Mouse (Mus musculus): ENCODE results near the gene Hba-a2.
"Not testable (repeated sequence)": the region's sequence is repeated elsewhere in the genome, so short reads cannot be mapped to it uniquely, and the experiment has no call there.

The Hba-a2 gene

DNA sequence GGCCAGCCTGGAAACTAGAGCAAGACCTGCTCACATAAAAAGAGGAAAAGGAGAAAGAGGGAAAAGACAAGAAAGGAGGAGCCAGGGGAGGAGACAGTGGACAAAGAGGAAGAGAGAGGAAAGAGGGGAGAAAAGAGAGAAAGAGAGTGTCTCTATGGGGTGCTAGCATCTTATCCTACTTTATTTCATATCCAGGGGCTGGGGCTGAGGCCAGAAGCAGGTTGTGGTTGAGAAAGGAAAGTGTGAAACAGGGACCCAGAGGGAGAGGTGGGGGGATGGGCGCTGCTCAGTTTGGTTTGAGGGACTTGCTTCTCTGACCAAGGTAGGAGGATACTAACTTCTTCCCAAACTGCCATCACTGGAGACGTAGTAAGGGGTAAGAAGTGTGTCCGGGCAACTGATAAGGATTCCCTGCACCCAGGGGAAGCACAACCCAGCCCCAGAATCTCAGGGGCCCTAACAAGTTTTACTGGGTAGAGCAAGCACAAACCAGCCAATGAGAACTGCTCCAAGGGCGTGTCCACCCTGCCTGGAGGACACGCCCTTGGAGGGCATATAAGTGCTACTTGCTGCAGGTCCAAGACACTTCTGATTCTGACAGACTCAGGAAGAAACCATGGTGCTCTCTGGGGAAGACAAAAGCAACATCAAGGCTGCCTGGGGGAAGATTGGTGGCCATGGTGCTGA lies 13.1 kb upstream of the Hba-a2 start, which contains the start of gene Hba-a1:
TSS of gene Hba-a1 (plus strand) at position 421 of the 687 bp plus-strand sequence.
- not testable (repeated sequence) for DNase-seq (ENCODE audit: low read depth, low spot score)

DNA sequence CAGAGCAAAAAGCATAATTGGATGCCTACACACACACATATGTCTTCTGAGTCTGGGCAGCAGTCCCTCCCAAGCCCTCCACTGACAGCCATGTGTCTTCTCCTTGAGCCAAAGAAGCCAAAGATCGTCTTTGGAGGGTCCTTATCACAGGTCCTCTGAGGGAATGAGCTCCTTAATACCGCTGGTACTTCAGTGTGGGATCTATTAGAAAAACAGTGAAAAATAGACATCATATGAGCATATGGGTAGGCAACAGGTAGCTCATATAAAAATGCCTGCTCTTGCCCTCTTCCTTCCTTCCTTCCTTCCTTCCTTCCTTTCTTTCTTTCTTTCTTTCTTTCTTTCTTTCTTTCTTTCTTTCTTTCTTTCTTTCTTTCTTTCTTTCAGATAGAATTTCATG lies 11.7 kb upstream of the Hba-a2 start:
- DNase-seq (ENCODE audit: low read depth, low spot score): not testable (repeated sequence)

DNA sequence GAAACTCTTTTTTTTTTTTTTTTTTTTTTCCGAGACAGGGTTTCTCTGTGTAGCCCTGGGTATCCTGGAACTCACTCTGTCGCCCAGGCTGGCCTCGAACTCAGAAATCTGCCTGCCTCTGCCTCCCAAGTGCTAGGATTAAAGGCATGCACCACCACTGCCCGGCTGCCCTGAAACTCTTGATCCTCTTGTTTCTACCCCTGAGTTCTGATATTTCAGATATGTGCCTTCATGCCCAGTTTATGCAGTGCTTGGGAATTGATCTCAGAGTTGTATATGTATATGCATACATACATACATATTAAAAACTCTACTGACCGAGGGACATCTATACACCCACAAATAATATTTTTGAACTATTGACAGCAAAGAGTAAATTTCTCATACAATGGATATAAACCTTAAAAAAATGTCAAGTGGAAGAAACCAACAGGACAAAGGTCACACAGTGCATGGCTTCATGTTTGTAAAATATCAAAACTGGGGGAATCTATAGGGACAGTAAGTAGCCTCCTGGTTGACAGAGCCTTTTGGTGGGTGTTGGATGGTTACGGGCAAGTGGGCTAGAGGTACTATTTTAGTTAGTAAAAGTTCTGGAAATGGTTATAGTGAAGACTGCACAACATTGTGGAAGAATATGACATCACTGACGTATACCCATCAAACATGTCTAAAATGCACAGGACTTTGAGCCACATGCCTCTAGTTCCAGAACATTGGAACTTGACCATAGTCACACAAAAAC lies 11.1 kb upstream of the Hba-a2 start:
- no peak for DNase-seq (ENCODE audit: low read depth, low spot score)

GRCm38 (mm10) chr11:32285887-32286286 lies 10.4 kb upstream of the Hba-a2 start:
- not testable (repeated sequence) for DNase-seq (ENCODE audit: low read depth, low spot score)

DNA sequence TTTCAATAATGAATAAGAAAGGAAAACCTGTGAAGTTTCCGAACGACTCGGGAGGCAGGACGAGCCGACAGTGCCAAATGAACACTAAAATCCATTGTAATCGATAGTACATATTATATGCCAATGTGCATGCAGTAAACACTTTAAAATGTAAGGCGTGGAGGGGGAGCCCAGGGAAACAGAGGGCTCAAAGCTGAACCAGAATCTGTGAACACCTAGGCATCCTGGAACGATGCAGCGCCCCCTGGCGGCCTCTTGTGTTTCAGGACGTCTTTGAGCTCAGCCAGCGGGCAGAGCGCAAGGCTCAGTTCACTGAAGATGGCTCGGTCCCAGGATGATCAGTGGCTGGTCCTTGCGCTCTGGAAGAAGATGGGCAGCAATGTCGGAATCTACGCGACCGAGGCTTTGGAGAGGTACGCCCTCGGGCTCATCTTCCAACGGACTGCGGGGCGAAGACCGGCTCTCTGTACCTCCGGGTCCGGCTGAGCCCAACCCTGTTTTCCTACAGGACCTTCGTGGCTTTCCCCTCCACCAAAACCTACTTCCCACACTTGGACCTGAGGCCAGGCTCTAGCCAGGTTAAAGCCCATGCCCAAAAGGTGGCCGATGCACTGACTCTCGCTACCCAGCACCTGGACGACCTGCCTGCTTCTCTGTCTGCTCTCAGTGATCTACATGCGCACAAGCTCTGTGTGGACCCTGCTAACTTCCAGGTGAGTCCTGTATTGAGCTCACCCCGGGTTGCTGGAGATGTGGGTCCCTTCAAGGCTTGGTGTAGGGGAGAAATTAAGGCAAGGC lies 9.4 kb upstream of the Hba-a2 start, which contains the start of gene Hbq1b:
TSS of gene Hbq1b (plus strand) at position 271 of the 798 bp plus-strand sequence.
- DNase-seq (ENCODE audit: low read depth, low spot score): not testable (repeated sequence)

- no peak for DNase-seq (ENCODE audit: low read depth, low spot score)
Measured at GRCm38 (mm10) chr11:32287493-32287825, 8.8 kb upstream of the Hba-a2 start.

DNA sequence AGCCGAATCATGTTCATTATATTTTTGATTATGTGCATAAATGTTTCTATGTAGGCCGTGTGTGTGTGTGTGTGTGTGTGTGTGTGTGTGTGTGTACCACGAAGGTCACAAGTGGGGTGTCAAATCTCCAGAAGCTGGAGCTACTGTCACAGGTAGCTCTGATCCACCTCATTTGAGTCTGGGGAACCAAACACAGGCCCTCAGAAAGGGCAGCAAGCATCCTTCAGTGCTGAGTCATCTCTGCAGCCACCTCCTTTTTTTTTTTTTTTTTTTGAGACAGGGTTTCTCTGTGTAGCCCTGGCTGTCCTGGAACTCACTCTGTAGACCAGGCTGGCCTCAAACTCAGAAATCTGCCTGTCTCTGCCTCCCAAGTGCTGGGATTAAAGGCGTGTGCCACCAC lies 3.5 kb upstream of the Hba-a2 start:
- DNase-seq (ENCODE audit: low read depth, low spot score): not testable (repeated sequence)

DNA sequence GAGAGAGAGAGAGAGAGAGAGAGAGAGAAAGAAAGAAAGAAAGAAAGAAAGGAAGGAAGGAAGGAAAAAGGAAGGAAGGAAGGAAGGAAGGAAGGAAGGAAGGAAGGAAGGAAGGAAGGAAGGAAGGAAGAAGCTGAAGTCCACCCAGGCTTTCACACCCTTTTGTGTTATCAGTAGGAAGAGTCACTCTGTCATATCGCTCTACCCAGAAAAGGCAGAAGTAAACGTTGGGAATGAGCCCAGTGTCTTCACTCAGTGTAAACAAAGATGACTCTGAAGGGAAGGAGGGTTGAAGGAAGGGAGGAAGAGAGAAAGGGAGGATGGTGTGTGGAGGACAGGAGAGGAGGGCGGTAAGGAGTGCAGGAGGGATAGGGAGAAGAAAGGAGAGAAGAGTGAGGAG lies 2.8 kb upstream of the Hba-a2 start:
- not testable (repeated sequence) for DNase-seq (ENCODE audit: low read depth, low spot score)

DNA sequence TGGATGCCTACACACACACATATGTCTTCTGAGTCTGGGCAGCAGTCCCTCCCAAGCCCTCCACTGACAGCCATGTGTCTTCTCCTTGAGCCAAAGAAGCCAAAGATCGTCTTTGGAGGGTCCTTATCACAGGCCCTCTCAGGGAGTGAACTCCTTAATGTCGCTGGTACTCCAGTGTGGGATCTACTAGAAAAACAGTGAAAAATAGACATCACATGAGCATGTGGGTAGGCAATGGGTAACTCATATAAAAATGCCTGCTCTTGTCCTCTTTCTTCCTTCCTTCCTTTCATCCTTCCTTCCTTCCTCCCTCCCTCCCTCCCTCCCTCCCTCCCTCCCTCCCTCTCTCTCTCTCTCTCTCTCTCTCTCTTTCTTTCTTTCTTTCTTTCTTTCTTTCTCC lies 1.1 kb downstream of the Hba-a2 start:
- not testable (repeated sequence) for DNase-seq (ENCODE audit: low read depth, low spot score)

DNA sequence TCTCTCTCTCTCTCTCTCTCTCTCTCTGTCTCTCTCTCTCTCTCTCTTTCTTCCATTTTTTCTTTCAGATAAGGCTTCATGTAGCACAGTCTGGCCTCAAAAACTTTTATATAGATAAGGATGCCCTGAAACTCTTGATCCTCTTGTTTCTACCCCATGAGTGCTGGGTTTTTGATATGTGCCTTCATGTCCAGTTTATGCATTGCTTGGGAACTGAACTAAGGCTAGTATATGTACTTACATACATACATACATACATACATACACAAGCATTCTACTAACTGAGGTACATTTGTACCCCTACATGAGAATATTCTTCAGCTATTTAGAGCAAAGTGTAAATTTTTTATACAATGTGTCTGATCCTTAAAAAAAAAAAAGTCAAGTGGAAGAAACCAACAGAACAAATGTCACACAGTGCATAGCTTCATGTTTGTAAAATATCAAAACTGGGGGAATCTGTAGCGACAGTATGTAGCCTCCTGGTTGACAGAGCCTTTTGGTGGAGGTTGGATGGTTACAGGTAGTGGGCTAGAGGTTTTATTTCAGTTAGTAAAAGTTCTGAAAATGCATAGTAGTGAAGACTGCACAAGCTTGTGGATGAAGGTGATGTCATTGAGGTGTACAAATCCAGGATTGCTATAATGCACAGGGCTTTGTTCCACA lies 1.7 kb downstream of the Hba-a2 start:
- no peak for DNase-seq (ENCODE audit: low read depth, low spot score)

- DNase-seq (ENCODE audit: low read depth, low spot score): no peak
Measured at GRCm38 (mm10) chr11:32298532-32298918, 2.2 kb downstream of the Hba-a2 start.

- DNase-seq (ENCODE audit: low read depth, low spot score): peak; percentile 6
Measured at GRCm38 (mm10) chr11:32299865-32300264, 3.6 kb downstream of the Hba-a2 start, which contains the start of gene Hbq1a. TSS of gene Hbq1a (plus strand) at chr11:32300069.

DNA sequence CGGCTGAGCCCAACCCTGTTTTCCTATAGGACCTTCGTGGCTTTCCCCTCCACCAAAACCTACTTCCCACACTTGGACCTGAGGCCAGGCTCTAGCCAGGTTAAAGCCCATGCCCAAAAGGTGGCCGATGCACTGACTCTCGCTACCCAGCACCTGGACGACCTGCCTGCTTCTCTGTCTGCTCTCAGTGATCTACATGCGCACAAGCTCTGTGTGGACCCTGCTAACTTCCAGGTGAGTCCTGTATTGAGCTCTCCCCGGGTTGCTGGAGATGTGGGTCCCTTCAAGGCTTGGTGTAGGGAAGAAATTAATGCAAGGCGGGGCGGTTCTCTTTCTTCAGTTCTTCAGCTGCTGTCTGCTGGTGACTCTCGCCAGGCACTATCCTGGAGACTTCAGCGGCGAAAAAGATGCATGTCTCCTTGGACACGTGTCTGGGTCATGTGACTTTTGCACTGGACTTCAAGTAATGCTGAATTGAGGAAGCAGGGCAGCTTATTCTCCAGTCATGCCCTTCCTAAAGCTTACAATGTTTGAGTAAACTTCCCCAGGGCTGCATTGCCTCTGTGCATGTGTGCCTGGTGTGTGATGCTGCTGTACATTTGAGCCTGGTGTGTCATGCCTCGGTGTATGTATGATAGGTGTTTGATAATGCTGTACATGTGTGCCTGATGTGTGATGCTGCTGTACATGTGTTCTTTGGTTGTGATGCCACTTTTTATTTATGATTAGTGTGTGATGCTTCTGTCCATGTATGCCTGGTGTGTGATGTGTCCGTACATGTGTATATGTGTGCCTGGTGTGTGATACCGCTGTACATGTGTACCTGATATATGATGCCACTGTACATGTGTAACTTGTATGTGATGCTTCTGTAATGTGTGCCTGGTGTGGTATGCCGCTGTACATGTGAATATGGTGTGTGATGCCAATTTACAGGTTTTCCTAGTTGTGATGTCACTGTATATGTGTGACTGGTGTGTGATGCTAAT lies 4.3 kb downstream of the Hba-a2 start:
- no peak for DNase-seq (ENCODE audit: low read depth, low spot score)

DNA sequence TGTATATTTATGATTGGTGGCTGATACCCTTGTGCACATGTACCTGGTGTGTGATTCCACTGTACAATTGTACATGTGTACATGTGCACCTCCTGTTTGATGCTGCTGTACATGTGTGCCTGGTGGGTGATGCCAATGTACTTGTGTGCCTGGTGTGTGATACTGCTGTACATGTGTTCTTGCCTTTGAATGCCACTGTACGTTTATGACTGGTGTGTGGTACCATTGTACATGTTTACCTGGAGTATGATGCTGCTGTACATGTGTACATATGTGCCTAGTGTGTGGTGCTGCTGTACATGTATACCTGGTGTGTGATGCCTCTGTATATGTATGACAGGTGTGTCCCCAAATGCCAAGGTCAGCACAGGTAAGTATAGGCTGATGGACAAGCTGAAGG lies 5.2 kb downstream of the Hba-a2 start:
- DNase-seq (ENCODE audit: low read depth, low spot score): no peak

DNA sequence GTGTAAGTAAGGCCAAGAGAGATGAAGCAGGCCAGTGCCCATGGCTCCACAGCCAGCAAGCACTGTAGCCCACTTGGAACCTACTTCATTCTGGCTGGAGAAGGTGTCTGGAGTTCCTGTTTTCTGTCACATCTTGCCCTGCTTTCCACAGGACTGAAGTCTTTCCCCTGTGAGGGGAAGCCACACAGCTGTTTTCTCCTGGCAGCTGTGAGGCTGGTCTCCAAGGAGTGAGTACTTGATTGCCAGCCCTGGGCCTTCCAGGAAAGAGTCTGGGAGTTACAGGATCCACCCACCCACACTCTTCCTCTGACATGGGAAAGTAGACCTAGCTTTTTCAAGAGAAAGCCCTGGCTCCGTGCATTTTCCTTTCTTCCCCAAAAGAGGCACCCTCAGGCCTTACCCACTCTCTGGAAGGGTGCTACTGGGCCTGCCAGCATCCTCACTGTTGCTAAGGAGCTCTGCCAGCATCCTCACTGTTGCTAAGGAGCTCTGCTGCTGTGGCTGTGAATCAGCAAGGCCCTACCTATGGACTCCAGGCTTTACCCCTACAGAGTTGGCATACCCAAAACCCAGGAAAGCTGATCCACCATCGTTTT lies 6.6 kb downstream of the Hba-a2 start:
- no peak for DNase-seq (ENCODE audit: low read depth, low spot score)

DNA sequence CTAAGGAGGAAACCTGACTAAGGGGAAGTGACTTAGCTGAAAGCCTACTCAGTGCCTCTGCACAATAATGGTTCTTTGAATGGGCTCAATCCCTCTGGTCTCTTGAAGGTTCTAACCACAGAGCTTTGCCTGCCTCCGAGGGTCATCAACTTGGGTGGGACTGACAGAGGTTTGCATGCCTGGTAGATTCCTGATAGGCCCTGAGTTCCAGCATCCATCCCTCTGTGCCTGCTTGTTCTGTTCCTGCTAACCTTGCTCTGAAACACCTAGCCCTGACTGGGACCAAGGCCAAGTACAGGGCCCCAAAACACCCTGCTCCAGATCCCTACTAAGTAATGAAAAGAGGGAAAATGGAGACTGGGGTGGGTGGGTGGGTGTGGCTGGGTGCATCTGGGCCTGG lies 7.2 kb downstream of the Hba-a2 start:
- no peak for DNase-seq (ENCODE audit: low read depth, low spot score)

DNA sequence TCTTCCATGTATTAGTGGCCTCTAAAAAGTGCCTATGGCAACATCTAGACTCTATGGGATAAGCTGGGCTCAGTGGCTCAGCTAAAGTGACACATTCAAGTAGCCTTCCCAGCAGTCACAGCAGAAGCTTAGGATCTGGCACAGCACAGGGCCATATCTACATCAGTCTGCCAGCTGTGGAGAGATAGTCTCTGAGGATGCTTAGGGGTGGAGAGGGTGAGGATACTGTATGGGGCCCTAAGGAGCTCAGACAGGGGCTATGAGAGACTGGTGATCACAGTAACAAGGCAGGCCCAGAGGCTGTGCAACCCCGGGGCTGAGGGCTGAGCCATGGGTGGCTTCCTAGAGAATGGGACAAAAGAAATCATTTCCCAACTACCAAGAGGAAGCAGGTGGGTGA lies 10.7 kb downstream of the Hba-a2 start:
- no peak for DNase-seq (ENCODE audit: low read depth, low spot score)

GRCm38 (mm10) chr11:32309446-32309845 lies 13.2 kb downstream of the Hba-a2 start:
- DNase-seq (ENCODE audit: low read depth, low spot score): no peak

- DNase-seq (ENCODE audit: low read depth, low spot score): no peak
Measured at GRCm38 (mm10) chr11:32309928-32310327, 13.6 kb downstream of the Hba-a2 start.

GRCm38 (mm10) chr11:32316009-32316408 lies 19.7 kb downstream of the Hba-a2 start:
- DNase-seq (ENCODE audit: low read depth, low spot score): no peak
